Mouse (Mus musculus) telencephalon, adult 2 months (tissue): ENCODE measurements around the gene Dhrs11.
"Not testable (repeated sequence)": the region's sequence is repeated elsewhere in the genome, so short reads cannot be mapped to it uniquely, and the experiment has no call there.

ENCODE experiments used
- DNase-seq: peaks from one replicate; pipeline ENCODE4 v3.0.0-alpha.2; 2011; ENCODE audit warnings: low read depth, low spot score

Dhrs11 gene

GRCm38 (mm10) chr11:84828516-84829399 is at the start of gene Dhrs11:
Gene Dhrs11 (minus strand): TSS chr11:84828994.
- peak; percentile 53 for DNase-seq

- DNase-seq: not testable (repeated sequence)
Measured at GRCm38 (mm10) chr11:84876020-84876419, 47.2 kb upstream of the Dhrs11 start.

- no peak for DNase-seq
Measured at GRCm38 (mm10) chr11:84873042-84873833, 44.4 kb upstream of the Dhrs11 start.

DNA sequence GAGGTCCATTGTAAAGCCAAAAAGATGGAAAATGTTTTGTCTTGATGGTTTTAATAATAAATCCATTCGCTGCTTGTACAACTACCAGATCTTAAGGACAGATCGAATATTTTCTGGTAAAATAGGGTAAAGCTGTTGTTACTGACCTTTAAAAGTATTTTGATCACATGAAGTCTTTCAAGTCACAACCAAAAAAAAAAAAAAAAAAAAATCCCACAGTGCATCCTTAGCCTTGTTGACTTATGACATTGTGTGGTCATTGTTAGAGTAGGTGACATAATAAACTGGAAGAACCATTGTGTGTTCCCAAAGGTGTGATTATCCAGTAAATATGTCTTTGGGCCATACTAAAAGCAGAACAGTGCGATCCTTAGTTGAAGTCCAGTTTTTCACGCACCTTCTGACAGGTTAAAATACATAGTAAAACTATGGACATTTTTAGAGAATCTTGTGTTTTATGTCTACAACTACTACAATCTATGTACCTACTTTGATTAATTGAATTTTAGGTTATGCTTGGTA is 42.8 kb upstream of the Dhrs11 start:
- DNase-seq: no peak

- no peak for DNase-seq
Measured at GRCm38 (mm10) chr11:84871046-84871445, 42.3 kb upstream of the Dhrs11 start.

DNA sequence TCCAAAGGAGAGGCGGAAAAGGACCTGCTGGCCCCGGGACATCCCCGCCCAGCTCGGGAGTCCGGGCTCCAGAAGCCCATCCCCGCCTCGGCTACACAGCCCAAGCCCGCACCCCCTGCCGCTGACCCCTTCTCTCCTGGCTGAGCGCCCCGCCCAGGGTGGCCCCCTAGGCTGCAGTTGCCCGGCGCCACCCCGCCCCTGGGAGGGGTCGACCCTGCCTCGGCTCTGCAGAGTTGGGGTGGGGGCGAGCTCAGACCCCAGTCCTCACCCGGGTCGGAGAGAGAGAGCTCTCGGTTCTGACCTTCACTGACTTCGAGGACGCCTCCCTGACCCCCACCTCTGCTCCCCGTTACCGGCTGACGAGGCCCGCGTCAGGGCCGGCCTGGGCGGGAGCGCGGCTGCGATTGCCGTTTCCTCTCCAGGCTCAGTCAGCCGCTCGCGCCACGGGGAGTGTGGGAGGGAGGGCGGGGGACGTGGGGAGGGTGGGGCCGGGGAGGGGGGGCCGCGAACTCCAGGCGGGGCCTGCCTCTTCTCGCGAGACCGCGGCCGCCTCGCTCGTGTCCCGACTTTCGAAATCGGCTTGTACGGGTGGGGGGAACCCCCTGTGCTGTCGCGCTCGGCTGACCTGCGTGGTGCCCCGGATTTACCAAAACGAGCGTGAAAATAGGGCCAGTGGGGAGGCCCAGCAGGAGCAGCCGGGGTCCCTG is 41.7 kb upstream of the Dhrs11 start, which contains the start of gene Ggnbp2:
TSS of gene Ggnbp2 (minus strand) at position 481 of the 707 bp plus-strand sequence.
- peak; percentile 87 for DNase-seq

- peak; percentile 91 for DNase-seq
Measured at GRCm38 (mm10) chr11:84869537-84870232, 40.9 kb upstream of the Dhrs11 start.

GRCm38 (mm10) chr11:84868786-84869259 is 40.0 kb upstream of the Dhrs11 start:
- DNase-seq: no peak

DNA sequence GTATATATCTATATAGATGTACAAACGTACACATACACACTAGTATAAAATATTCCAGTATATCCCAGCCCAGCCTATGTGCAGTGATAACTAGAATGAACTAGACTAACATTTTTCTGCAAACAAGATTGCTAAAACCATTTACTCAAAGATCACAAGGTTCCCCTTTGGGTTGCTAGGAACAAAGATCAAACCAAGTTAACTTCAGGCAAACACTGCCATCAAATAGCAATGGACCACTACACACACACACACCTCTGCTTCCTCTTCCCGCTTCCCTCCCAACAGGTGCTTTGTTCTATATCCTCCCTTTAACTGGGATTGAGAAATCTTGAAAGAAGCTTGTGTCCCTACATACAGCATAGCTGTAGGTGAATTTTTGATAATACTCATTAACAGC is 38.8 kb upstream of the Dhrs11 start:
- DNase-seq: no peak

- no peak for DNase-seq
Measured at GRCm38 (mm10) chr11:84865268-84865667, 36.5 kb upstream of the Dhrs11 start.

DNA sequence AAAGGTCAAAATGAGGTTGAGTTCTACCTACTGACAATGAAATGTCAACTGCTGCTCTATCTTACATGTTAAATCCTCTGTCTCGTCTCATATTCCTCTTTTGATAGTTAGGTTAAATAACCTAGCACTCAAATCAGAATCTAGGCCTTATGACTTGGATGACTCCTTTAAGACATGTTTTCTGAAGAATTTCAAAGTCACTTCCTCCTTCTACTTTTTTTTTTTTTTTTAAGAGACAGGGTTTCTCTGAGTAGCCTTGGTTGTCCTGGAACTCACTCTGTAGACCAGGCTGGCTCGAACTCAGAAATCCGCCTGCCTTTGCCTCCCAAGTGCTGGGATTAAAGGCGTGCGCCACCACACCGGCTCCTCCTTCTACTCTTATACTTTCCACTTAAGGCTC is 26.5 kb upstream of the Dhrs11 start:
- no peak for DNase-seq

DNA sequence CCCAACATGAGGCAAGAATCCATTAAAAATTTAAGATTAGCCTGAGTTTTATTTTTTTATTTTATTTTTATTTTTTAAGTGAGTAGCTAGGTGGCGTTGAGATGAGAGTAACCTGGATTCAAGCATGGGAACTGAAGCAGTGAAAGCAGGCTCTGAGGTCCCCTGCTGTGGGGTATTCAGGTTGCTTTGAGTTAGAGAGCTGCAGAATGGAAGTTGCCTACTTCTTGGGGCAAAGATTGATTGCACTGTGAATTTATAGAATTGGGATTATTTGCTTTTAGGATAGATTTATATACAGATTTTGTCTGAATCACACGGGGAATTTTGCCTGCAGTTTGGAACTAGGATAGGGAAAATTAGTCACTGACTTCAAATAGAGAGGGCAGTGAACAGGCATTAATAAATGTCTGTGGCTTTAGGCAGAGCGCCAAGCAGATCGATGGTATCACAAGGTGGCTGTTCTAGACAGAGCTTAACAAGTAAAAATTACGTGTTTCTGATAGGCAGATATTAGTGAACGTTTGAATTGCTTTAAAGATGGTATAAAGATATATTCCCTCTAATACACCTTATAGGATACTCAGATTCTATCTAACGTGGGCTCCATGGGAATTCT is 18.8 kb upstream of the Dhrs11 start:
- no peak for DNase-seq

DNA sequence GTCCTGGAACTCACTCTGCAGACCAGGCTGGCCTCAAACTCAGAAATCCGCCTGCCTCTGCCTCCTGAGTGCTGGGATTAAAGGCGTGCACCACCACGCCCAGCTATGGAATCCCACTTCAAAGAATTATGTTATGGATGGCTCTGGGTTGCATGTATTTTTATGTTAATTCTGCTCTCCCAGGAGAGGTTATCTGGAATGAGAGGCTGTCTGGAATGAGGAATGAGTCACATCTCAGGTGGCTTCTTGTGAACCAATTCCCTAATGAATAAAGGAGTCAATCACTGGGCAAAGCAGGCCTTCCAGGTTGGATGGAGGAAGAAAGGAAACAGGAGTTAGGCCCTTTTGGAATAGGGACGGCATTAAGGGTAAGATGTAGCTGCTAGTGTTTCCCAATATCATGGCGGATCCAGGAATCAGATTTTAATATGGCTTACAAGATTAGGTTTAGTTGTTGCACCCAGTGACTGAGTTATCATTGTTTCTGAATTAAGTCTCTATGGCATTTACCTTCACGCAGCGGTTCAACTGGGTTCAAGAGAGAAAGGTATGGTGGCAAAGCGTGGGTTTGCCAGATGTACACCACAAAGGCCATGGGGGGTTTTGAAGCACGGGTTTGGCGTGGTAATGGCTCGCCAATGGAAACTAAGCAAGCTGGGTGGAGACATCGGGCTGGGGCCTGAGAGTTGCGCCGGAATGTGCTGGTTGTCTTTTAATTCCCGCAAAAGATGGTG is 18.1 kb upstream of the Dhrs11 start:
- DNase-seq: no peak

DNA sequence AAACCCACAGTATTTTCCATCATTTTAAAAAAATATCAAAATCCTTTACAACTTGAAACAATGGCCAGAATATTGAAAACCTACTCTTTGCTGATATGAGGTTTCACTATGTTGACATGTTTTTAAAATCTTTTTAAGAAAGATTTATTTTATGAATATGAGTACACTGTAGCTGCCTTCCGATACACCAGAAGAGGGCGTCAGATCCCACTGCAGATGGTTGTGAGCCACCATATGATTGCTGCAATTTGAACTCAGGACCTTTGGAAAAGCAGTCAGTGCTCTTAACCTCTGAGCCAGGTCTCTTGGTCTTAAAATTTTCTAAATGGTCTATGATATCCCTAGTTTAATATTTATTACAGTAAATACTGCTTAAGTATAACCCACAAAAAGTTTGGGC is 10.5 kb upstream of the Dhrs11 start:
- DNase-seq: no peak

DNA sequence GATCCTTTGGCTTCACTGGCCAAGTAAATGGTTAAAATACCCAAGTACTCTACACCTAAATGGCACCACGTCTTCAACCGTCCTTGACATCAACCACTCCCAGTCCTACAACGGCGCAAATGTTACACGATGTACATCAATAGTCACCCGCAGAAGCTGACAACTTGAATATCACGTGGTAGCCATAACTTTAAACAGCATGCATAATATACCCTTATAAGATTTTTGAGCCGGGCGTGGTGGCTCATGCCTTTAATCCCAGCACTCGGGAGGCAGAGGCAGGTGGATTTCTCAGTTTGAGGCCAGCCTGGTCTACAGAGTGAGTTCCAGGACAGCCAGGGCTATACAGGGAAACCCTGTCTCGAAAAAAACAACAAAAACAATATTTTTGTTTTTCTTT is 701 bp upstream of the Dhrs11 start:
- DNase-seq: not testable (repeated sequence)

GRCm38 (mm10) chr11:84827901-84828503 is 792 bp downstream of the Dhrs11 start:
- DNase-seq: no peak

GRCm38 (mm10) chr11:84827492-84827891 is 1.3 kb downstream of the Dhrs11 start:
- no peak for DNase-seq

GRCm38 (mm10) chr11:84826185-84826584 is 2.6 kb downstream of the Dhrs11 start:
- peak; percentile 36 for DNase-seq

DNA sequence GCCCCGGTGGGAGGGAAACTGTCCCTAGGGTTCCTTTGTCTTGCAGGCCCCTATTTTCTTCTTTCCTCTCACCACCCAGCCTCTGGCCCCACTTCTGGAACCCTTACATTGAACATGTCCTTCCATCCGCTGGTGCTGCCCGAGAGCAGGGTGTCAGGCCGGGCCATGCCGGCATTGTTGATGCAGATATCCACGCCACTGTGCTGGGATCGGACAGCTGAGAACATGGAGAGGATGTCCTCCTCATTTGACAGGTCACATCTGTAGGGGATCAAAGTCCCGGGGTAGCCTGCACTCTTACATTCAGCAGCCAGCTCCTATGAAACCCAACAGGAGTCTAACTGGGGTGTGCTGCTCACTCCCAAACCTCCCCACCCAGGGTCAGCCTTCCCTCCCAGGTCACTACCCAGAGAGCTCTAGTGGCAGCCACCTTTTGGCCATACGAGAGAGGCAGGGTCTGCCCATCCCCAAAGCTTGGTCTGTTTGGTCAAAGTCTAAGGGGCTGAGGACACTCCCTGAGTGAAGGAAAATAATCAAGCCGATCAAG is 3.5 kb downstream of the Dhrs11 start:
- no peak for DNase-seq
